Mouse (Mus musculus) layer of hippocampus, adult 9-10 months (tissue): Measurements from ENCODE around the gene Drap1.

Source experiments
- DNase-seq: peaks from one replicate; pipeline ENCODE4 v3.0.0; 2022; ENCODE audit warnings: low spot score

The Drap1 gene

GRCm38 (mm10) chr19:5424782-5425741 lies at the start of gene Drap1, which contains the start of gene AI837181:
Gene Drap1 (minus strand): TSS chr19:5424979.
Gene AI837181 (plus strand): TSS chr19:5425144.
- peak; percentile 68 for DNase-seq

GRCm38 (mm10) chr19:5473720-5474119 lies 48.9 kb upstream of the Drap1 start, which contains the start of gene Efemp2:
Gene Efemp2 (plus strand): TSS chr19:5473954.
- no peak for DNase-seq

GRCm38 (mm10) chr19:5472857-5473256 lies 48.1 kb upstream of the Drap1 start:
- no peak for DNase-seq

GRCm38 (mm10) chr19:5471846-5472245 lies 47.1 kb upstream of the Drap1 start:
- DNase-seq = no peak

- no peak for DNase-seq
These were observed 43.6 kb upstream of the Drap1 start, which contains the start of gene Ctsw for GRCm38 (mm10) chr19:5468374-5468773. Gene Ctsw (minus strand): TSS chr19:5468507.

GRCm38 (mm10) chr19:5466916-5467500 lies 42.2 kb upstream of the Drap1 start:
- DNase-seq = no peak

GRCm38 (mm10) chr19:5465037-5465436 lies 40.3 kb upstream of the Drap1 start:
- DNase-seq = no peak

- DNase-seq = no peak
These were observed 39.2 kb upstream of the Drap1 start for GRCm38 (mm10) chr19:5463791-5464562.

- no peak for DNase-seq
These were observed 38.4 kb upstream of the Drap1 start for GRCm38 (mm10) chr19:5463212-5463611.

- no peak for DNase-seq
These were observed 36.6 kb upstream of the Drap1 start for GRCm38 (mm10) chr19:5461411-5461810.

GRCm38 (mm10) chr19:5460465-5460911 lies 35.7 kb upstream of the Drap1 start, which contains the start of gene Fibp:
Gene Fibp (plus strand): TSS chr19:5460615.
- DNase-seq = peak; percentile 73

- DNase-seq = no peak
These were observed 35.1 kb upstream of the Drap1 start for GRCm38 (mm10) chr19:5459896-5460295.

GRCm38 (mm10) chr19:5459019-5459418 lies 34.2 kb upstream of the Drap1 start:
- DNase-seq = no peak

- no peak for DNase-seq
These were observed 33.1 kb upstream of the Drap1 start, which contains the start of gene Ccdc85b for GRCm38 (mm10) chr19:5457746-5458442. Gene Ccdc85b (minus strand): TSS chr19:5457894.

- DNase-seq = peak; percentile 88
These were observed 32.4 kb upstream of the Drap1 start for GRCm38 (mm10) chr19:5456922-5457745.

- no peak for DNase-seq
These were observed 31.6 kb upstream of the Drap1 start for GRCm38 (mm10) chr19:5456241-5456921.

GRCm38 (mm10) chr19:5455568-5455967 lies 30.8 kb upstream of the Drap1 start:
- no peak for DNase-seq

GRCm38 (mm10) chr19:5455037-5455436 lies 30.3 kb upstream of the Drap1 start:
- no peak for DNase-seq

GRCm38 (mm10) chr19:5451766-5452165 lies 27.0 kb upstream of the Drap1 start:
- no peak for DNase-seq

GRCm38 (mm10) chr19:5449673-5450072 lies 24.9 kb upstream of the Drap1 start:
- no peak for DNase-seq
